Mouse (Mus musculus) forebrain, embryonic 10.5 days (tissue): ENCODE measurements around the gene Cerk. TPM values are rescaled to one million over a fixed set of nuclear protein-coding genes. Genes with fewer than 3 reads are reported as not detected.
"Not testable (repeated sequence)": the region's sequence is repeated elsewhere in the genome, so short reads cannot be mapped to it uniquely, and the experiment has no call there.

Source experiments
- DNase-seq: peaks from one replicate; pipeline ENCODE4 v3.0.0-alpha.2; 2017; ENCODE audit warnings: low spot score; ENCODE audit errors: extremely low spot score
- H3K27ac ChIP-seq: fragments of 300-500 bp; sonication (generic); 2 replicates; pipeline ENCODE4 v1.5.1; 2016; ENCODE audit warnings: mild to moderate bottlenecking
- H3K27me3 ChIP-seq: fragments of 300-500 bp; sonication (generic); 2 replicates; pipeline ENCODE4 v1.6.1; 2016; ENCODE audit warnings: mild to moderate bottlenecking; ENCODE audit not compliant: poor library complexity, severe bottlenecking
- H3K36me3 ChIP-seq: fragments of 300-500 bp; sonication (generic); replicated peaks from 2 replicates; pipeline ENCODE4 v1.6.1; 2016; ENCODE audit warnings: mild to moderate bottlenecking, moderate library complexity
- H3K4me1 ChIP-seq: fragments of 300-500 bp; sonication (generic); 2 replicates; pipeline ENCODE4 v1.6.1; 2016
- H3K4me3 ChIP-seq: fragments of 300-500 bp; sonication (generic); 2 replicates; pipeline ENCODE4 v1.5.1; 2016; ENCODE audit warnings: mild to moderate bottlenecking, moderate library complexity
- H3K9me3 ChIP-seq: fragments of 300-500 bp; sonication (generic); 2 replicates; pipeline ENCODE4 v1.6.1; 2016; ENCODE audit warnings: mild to moderate bottlenecking, moderate library complexity
- WGBS: fragments of 180-500 bp; shearing (Covaris S2); methylation state at CpG from one replicate; pipeline ENCODE4 v1.1.7; 2016; 5-methylcytosine and 5-hydroxymethylcytosine counted together
- polyA plus RNA-seq: library from polyadenylated mRNA; unstranded; fragments of >200 nt; fragmentation: Nextera tagmentation; extraction: Ambion mirVana; gene quantifications from 2 replicates; pipeline ENCODE4 v1.2.1, GENCODE M21; 2016

The Cerk gene
- polyA plus RNA-seq, 1 experiment from 2014 or later = 10.7 TPM

DNA sequence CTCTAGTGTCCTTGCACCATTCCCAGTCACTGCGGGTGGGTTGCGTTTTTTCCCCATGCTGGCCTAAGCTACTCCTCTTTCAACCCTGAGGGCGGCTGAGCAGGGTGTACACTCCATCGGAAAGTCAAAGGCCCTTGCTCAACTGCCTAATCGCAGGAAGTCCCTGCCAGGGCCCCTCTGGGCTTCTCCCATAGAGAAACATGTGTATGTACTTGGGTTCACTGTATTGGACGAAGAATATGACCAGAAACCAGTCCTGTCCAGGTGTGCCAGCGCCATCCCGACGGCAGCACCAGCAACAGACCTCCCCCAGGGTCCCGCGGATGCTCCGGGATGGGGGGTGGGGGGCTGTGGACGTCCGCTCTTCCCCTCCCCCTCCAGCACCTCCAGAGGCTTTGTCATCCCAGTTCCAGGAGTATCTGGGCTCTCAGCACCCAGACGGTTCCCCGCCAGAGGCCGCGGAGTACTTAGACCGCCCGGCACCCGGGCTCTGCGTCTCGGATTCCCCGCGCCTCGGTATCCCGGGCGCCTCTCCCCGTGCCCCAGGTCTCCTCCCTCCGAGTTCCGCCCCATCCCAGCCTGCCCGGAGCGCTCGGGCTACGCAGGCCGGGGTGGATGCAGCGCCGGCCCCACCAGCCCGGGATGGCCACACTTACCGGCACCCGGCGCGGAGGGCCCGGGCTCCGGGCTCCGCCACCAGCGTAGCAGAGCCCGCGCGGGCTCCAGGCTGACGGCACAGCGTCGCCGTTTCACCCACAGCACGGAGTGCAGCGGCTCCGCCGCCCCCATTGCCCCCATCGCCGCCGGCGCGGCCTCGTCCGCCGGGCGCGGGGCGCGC is 871 bp downstream of the Cerk start:
- peak overlapping the region; percentile 86 for H3K4me3 ChIP-seq

DNA sequence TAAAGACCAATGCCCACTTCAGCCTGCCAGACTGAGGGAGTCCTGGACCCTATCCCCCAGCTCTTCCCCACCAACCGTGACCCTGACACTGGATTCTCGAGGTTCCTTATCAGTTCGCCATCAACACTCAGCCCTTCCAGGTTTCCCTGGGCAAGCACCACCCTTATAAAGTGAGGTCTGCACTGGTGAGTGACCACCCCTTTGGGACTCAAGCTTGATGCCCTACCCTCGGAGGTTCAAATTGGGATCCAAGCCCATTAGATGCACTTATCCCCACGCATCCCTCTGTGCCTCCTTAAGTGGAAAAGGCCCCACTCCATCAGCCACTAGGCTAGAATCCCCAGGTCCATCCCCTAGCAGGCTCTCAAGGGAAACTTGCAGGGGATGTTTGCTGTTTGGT is 1.9 kb downstream of the Cerk start:
- WGBS = 77% methylated on average over 5 of the region's 5 CpGs
- peaks cover 52% of the 10 kb centered on the region for H3K4me1 ChIP-seq
- no peaks in the 10 kb centered on the region for H3K9me3 ChIP-seq
- H3K27ac ChIP-seq = no peak overlapping the region
- DNase-seq = no peak
- H3K4me3 ChIP-seq = peak overlapping the region; percentile 86
- peaks cover 35% of the 10 kb centered on the region for H3K27me3 ChIP-seq
- H3K36me3 ChIP-seq = no peaks in the 10 kb centered on the region

More for the DNA sequence above, 871 bp downstream of the Cerk start:
- DNase-seq = peak; percentile 57
- peaks cover 60% of the 10 kb centered on the region for H3K4me1 ChIP-seq
- WGBS = under 1% methylated on average over 70 of the region's 70 CpGs
- H3K36me3 ChIP-seq = no peaks in the 10 kb centered on the region
- H3K9me3 ChIP-seq = no peaks in the 10 kb centered on the region
- peaks cover 35% of the 10 kb centered on the region for H3K27me3 ChIP-seq
- H3K27ac ChIP-seq = peak overlapping the region; percentile 91

DNA sequence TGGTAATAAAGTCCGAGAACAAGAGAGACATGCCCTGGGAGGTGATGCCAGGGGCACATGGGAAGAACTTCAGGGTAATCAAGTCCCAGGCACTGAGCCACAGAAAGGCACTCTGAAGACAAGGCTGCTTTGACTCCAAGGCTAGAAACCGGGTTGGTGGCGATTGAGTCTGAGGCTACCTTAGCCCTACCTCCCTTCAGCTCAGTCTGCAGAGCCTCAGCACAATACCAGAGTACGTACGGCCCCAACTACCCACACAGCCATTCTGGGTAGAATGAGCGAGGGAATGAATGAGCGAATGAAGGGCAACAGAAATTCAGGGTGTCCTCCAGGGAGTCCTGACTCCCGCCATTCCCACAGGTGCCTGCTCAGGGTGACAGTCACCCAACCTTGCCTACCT is 2.5 kb downstream of the Cerk start:
- peaks cover 31% of the 10 kb centered on the region for H3K27me3 ChIP-seq
- WGBS = 91% methylated on average over 8 of the region's 8 CpGs
- no peak for DNase-seq

DNA sequence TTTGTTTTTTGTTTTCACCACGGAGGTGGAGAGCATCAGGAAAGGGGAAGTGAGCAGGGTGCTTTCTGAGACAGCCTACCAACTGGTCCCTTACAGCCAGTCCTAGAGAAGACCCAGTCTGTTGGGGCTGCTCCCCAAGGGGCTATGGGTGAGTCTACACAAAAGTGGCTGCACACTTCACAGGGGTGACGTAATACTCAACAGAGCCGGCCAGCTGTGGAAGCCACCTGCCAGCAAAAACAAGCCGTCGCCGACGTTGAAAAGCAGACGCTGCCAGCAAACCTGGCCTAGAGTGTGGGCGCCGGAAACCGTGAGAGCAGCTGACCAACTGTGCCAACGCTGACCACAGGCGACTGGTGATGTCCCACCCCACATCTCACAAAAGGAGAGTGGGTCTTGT is 3.3 kb downstream of the Cerk start:
- Histone ChIP-seq H3K4me3 (no peak overlapping the region), H3K4me1 (peaks cover 41% of the 10 kb centered on the region), H3K36me3 (no peaks in the 10 kb centered on the region), H3K9me3 (no peaks in the 10 kb centered on the region), H3K27me3 (peaks cover 27% of the 10 kb centered on the region), H3K27ac (no peak overlapping the region)
- WGBS = 64% methylated on average over 13 of the region's 13 CpGs
- no peak for DNase-seq

More for the DNA sequence above, 2.5 kb downstream of the Cerk start:
- H3K4me1 ChIP-seq = peaks cover 46% of the 10 kb centered on the region
- H3K27ac ChIP-seq = no peak overlapping the region
- no peaks in the 10 kb centered on the region for H3K9me3 ChIP-seq
- no peak overlapping the region for H3K4me3 ChIP-seq
- H3K36me3 ChIP-seq = no peaks in the 10 kb centered on the region

DNA sequence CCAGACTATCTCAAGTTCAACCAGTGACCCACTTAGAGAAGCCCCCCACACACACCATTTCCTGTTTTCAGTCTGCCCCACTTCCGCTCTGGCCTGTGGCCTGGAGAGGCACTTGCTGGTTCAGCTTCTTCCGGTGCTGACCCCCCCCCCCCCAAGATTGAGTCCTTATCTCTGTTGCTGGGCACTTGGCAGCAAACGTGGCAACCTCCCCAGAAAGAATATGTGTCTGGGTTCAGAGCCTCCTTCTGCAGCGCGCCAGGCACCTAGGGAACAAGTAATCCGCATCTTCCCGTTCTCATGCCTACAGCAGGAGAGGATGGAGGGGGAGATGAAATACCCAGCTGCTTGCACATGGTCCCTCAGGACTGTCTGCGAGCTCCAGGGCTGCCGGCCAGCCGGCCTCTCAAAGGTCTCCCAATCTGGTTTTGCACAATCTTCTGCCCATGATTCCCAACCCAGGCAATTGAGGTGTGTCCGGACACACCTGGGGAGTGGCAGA is 4.0 kb downstream of the Cerk start:
- Histone ChIP-seq H3K36me3 (no peaks in the 10 kb centered on the region), H3K4me1 (peaks cover 41% of the 10 kb centered on the region), H3K4me3 (no peak overlapping the region), H3K9me3 (no peaks in the 10 kb centered on the region), H3K27me3 (peaks cover 27% of the 10 kb centered on the region), H3K27ac (no peak overlapping the region)
- no peak for DNase-seq
- WGBS = 64% methylated on average over 11 of the region's 11 CpGs

DNA sequence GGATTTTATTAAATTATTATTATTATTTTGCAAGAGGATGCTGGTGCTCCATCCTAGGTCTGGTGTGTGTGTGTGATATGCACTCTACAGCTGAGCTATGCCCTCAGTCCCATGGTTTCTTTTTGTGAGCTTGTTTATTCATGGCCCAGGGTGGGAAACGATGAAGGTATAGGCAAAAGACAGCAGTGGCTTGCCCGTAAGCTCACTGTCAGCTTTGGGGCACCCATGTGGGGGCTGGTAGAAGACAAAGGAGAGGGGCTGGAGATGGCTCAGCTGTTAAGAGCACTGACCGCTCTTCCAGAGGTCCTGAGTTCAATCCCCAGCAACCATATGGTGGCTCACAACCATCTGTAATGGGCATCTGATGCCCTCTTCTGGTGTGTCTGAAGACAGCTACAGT is 4.6 kb downstream of the Cerk start:
- not testable (repeated sequence) for H3K36me3 ChIP-seq, H3K4me3 ChIP-seq, H3K9me3 ChIP-seq, DNase-seq, H3K27ac ChIP-seq
- Histone ChIP-seq H3K4me1 (peaks cover 35% of the 10 kb centered on the region), H3K27me3 (peaks cover 20% of the 10 kb centered on the region)
- 92% methylated on average over 3 of the region's 3 CpGs for WGBS

DNA sequence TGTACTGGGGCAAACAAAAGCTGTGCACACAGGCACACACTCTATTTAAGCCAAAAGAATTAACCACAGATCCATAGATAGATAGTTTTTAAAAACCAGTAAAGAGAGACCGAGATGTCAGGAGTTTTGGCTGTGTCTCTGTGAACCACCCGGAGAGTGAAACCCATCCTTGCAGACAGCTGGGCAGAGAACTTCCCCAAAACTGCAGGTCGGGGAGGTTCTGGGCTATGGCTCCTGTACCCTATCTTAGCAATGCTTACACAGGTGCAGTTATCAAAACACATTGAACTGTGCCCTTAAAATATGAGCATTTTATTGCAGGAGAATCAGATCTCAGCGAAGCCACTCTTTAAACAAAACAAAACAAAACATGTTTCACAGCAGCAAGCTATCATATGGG is 5.5 kb downstream of the Cerk start:
- no peak for DNase-seq
- no peaks in the 10 kb centered on the region for H3K9me3 ChIP-seq
- H3K36me3 ChIP-seq = no peaks in the 10 kb centered on the region
- H3K27me3 ChIP-seq = peaks cover 15% of the 10 kb centered on the region
- H3K4me3 ChIP-seq = no peak overlapping the region
- H3K4me1 ChIP-seq = peaks cover 27% of the 10 kb centered on the region
- WGBS = 90% methylated on average over 4 of the region's 4 CpGs
- H3K27ac ChIP-seq = no peak overlapping the region

DNA sequence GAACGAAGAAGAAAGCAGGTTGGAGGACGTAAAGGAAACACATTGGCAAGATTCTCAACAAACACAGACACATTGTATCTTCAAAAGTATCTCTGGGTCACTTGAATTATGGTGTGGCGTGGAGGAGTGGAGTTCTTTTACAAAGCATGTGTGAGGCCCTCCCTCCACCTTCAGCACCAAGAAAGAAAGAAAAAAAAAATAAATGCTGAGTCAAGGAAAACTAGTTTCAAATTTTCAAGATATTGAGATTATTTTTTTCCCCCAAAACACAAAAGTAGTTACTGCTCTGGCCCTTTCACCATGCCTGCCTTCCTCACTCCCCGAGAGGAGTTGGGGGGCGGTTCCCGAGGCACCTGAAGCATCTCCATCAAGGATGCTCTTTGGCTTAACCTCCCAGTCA is 7.3 kb downstream of the Cerk start:
- no peak for DNase-seq
- H3K27me3 ChIP-seq = peaks cover 4% of the 10 kb centered on the region; the same call in 1 of the 2 replicates
- H3K4me3 ChIP-seq = no peak overlapping the region
- WGBS = 92% methylated on average over 6 of the region's 6 CpGs
- H3K27ac ChIP-seq = no peak overlapping the region
- H3K9me3 ChIP-seq = no peaks in the 10 kb centered on the region
- peaks cover 31% of the 10 kb centered on the region for H3K4me1 ChIP-seq
- H3K36me3 ChIP-seq = no peaks in the 10 kb centered on the region

DNA sequence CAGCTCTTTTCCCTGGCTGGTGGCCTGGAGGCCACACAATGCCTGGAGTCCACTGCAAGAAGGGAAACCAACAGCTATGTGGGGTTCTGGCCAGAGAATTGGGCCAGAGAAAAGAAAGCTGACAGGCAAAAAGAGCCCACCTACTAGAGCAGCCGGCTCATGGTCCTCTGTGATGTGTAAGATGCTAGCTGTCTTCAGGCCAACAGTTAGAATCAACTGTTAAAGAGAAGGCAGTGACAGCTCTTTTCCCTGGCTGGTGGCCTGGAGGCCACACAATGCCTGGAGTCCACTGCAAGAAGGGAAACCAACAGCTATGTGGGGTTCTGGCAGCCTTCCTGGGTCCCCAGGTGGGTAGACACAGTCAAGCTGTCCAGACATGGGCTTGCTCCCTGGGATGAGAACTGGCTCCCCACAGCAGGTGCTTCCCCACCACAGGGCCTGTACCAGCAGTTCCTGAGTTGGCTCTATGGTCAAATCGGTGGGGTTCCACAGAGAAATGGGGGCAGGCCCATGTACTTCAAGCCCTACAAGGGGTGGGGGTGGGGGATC is 8.2 kb downstream of the Cerk start:
- 80% methylated on average over 2 of the region's 2 CpGs for WGBS
- not testable (repeated sequence) for H3K27ac ChIP-seq, H3K36me3 ChIP-seq, H3K9me3 ChIP-seq, H3K27me3 ChIP-seq, DNase-seq, H3K4me3 ChIP-seq
- H3K4me1 ChIP-seq = peaks cover 37% of the 10 kb centered on the region

DNA sequence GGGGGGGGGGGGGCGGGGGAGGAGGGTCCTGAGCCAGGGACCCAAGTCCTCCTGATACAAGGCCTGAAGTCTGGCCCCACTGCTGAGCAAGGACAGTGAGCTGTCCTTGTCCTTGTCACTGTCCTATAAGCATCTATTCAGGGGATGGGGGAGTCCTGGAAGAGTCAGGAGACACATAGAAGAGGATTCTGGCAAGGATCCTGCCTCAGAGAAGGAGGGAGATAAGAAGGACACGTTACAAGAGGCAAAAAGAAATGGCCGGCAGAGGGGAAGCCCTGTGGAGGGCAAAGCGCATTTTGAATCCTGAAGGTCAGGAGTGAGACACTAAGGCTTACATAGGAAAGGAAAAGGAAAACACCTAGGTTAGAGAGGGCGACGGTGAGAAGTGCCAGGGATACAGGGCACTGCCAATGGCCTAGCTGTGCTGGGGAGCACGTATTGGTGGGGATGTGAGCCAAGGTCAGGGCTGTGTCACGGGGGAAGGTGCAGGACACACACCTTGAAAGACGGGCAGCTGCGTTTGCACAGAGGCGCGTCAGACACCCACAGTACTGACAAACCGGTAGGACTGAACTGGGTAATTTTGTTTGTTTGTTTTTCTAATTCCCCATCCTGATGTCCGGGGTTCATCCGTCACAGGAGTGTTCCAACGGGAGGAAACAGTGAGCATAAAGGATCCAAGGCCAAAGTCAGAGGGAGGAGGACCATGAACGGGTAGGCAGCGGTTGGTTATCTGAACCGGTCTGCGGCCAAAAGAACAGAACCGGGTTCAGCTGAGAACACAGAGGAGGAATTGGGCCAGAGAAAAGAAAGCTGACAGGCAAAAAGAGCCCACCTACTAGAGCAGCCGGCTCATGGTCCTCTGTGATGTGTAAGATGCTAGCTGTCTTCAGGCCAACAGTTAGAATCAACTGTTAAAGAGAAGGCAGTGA is 8.9 kb downstream of the Cerk start:
- H3K36me3 ChIP-seq = no peaks in the 10 kb centered on the region
- no peak overlapping the region for H3K27ac ChIP-seq
- H3K4me1 ChIP-seq = peaks cover 37% of the 10 kb centered on the region
- H3K27me3 ChIP-seq = no peaks in the 10 kb centered on the region
- H3K9me3 ChIP-seq = no peaks in the 10 kb centered on the region
- DNase-seq = no peak
- H3K4me3 ChIP-seq = no peak overlapping the region
- WGBS = 83% methylated on average over 22 of the region's 22 CpGs

DNA sequence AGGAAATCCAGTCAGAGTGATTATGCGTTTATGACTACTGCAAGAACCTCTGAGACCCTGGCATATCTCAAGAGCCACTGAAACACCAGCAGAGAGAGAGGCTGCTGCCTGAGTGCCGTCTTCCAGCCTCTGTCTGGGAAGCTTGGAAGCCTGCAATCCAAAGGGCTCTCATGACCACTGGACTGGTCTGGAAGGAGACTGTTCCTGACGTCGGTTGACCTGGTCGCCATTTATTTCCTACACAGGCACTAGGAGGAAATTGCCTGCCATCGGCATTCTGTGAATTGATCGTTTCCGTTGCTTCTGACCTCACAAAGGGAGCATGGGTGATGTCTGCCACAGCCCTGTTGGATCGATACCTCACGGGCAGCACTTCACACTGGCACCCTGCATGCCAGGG is 9.8 kb downstream of the Cerk start:
- Histone ChIP-seq H3K4me3 (no peak overlapping the region), H3K9me3 (no peaks in the 10 kb centered on the region), H3K4me1 (peaks cover 41% of the 10 kb centered on the region), H3K27me3 (no peaks in the 10 kb centered on the region), H3K27ac (no peak overlapping the region), H3K36me3 (no peaks in the 10 kb centered on the region)
- 90% methylated on average over 10 of the region's 10 CpGs for WGBS
- DNase-seq = no peak

DNA sequence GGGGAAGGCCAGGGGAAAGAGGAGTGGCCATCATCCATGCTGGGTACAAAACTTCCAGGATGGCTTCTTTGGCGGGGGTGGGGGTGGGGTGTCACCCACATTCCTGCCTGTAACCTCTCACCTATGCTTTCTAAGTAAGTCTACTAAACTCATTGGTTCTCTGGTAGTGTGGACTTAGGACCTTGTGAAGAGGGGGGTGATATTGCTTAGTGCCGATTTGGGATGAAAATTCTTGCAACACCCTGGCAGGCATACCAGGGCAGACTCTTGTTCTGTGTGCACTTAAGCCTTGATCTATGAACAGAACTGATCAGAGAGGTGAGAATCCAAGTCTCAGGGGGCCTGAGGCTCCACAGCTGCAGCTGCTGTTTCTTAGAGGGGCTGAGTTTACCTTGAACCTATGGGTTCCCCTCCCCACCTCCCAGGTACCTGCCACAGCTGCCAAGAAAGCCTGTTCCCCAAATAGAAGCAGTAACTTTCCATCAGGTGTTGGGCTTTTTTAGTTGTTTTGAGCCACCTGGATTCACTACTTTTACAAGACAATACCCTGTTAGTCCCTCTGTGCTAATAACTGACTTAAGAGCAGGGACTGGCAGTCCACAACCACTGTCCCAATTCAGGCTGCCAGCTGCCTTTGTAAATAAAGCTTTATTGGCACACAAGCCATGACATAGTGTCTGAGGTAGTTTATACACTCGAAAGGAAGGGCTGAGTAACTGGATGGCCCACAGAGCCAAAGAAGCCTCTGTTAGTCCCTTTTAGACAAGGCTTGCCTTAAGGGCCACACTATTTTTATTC is 10.5 kb downstream of the Cerk start:
- no peak for DNase-seq
- H3K36me3 ChIP-seq = no peaks in the 10 kb centered on the region
- no peak overlapping the region for H3K4me3 ChIP-seq
- H3K27me3 ChIP-seq = no peaks in the 10 kb centered on the region
- H3K9me3 ChIP-seq = no peaks in the 10 kb centered on the region
- peaks cover 41% of the 10 kb centered on the region for H3K4me1 ChIP-seq
- WGBS = 87% methylated on average over 3 of the region's 3 CpGs
- no peak overlapping the region for H3K27ac ChIP-seq
